Mouse (Mus musculus) heart, postnatal 0 days (tissue): ENCODE results near the gene Nim1k. TPM values are rescaled to one million over a fixed set of nuclear protein-coding genes. Genes with fewer than 3 reads are reported as not detected.

Source experiments
- ATAC-seq: fragments of 200-750 bp; cut with Nextera tagmentation; 2 replicates; pipeline ENCODE4 v1.8.0; 2017; ENCODE audit warnings: low read depth, moderate number of reproducible peaks, moderate library complexity; ENCODE audit not compliant: insufficient read depth
- DNase-seq: peaks from one replicate; pipeline ENCODE4 v3.0.0-alpha.2; 2016; ENCODE audit warnings: low spot score
- H3K27ac ChIP-seq: fragments of 300-500 bp; sonication (generic); 2 replicates; pipeline ENCODE4 v1.5.1; 2014; ENCODE audit warnings: low read depth, mild to moderate bottlenecking
- H3K27me3 ChIP-seq: fragments of 300-500 bp; sonication (generic); 2 replicates; pipeline ENCODE4 v1.6.1; 2014; ENCODE audit warnings: low read length, mixed read lengths; ENCODE audit not compliant: control insufficient read depth, insufficient read depth
- H3K36me3 ChIP-seq: fragments of 300-500 bp; sonication (generic); replicated peaks from 2 replicates; pipeline ENCODE4 v1.6.1; 2014; ENCODE audit warnings: low read length, mixed read lengths; ENCODE audit not compliant: control insufficient read depth, insufficient read depth
- H3K4me1 ChIP-seq: fragments of 300-500 bp; sonication (generic); 2 replicates; pipeline ENCODE4 v1.6.1; 2014; ENCODE audit warnings: antibody characterized with exemption; ENCODE audit not compliant: control insufficient read depth, insufficient read depth
- H3K4me2 ChIP-seq: fragments of 300-500 bp; sonication (generic); 2 replicates; pipeline ENCODE4 v1.6.1; 2014; ENCODE audit warnings: low read depth, mild to moderate bottlenecking, low read length, moderate library complexity
- H3K4me3 ChIP-seq: fragments of 300-500 bp; sonication (generic); 2 replicates; pipeline ENCODE4 v1.5.1; 2014; ENCODE audit warnings: low read depth, low read length
- H3K9ac ChIP-seq: fragments of 300-500 bp; sonication (generic); replicated peaks from 2 replicates; pipeline ENCODE4 v1.6.1; 2014; ENCODE audit warnings: low read depth, low read length, mixed read lengths
- H3K9me3 ChIP-seq: fragments of 300-500 bp; sonication (generic); replicated peaks from 2 replicates; pipeline ENCODE4 v1.6.1; 2016; ENCODE audit warnings: low read length; ENCODE audit not compliant: control insufficient read depth
- CTCF ChIP-seq: IDR thresholded peaks from 2 replicates; pipeline ENCODE4 v1.5.1; 2016; ENCODE audit warnings: antibody characterized with exemption, control low read depth, low read depth
- EP300 ChIP-seq: IDR thresholded peaks from 2 replicates; pipeline ENCODE4 v1.6.1; 2016; ENCODE audit warnings: antibody characterized with exemption, low read depth
- WGBS: fragments of 180-500 bp; shearing (Covaris S2); extraction: QIAGEN DNeasy Blood & Tissue Kit; methylation state at CpG from one replicate; pipeline ENCODE4 v1.1.7; 2014; 5-methylcytosine and 5-hydroxymethylcytosine counted together
- polyA plus RNA-seq: library from polyadenylated mRNA; unstranded; fragments of >200 nt; fragmentation: Nextera tagmentation; extraction: Ambion mirVana; gene quantifications from 2 replicates; pipeline ENCODE4 v1.2.1, GENCODE M21; 2015
- total RNA-seq: library from RNA; depleted of rRNA; stranded (reverse); fragments of >200 nt; gene quantifications from 2 replicates; pipeline ENCODE4 v1.2.3, GENCODE M21; 2014; ENCODE audit warnings: low replicate concordance

The Nim1k gene
- total and polyA plus RNA-seq, 2 experiments from 2014 or later, result 0.67 to 1.5 TPM

- ATAC-seq, result peak; percentile 42
- peak overlapping the region; percentile 57 for H3K4me3 ChIP-seq
- H3K9me3 ChIP-seq, result no peaks in the 10 kb centered on the region
- H3K27me3 ChIP-seq, result no peaks in the 10 kb centered on the region
- 2% methylated on average over 16 of the region's 16 CpGs for WGBS
- no peaks in the 10 kb centered on the region for H3K36me3 ChIP-seq
- no peak for DNase-seq
- H3K9ac ChIP-seq, result peak overlapping the region; percentile 59
- H3K4me2 ChIP-seq, result peak overlapping the region; percentile 93
- H3K27ac ChIP-seq, result peak overlapping the region; percentile 66; the same call in 1 of the 2 replicates
- 0 out of 2 replicates have a peak, but pooled peaks cover 5% of the 10 kb centered on the region for H3K4me1 ChIP-seq
- TF ChIP-seq CTCF, result no peak
- no peak for TF ChIP-seq EP300
Measured at GRCm38 (mm10) chr13:119755141-119755547, 538 bp downstream of the Nim1k start.

- ATAC-seq (no peak), DNase-seq (no peak)
- Histone ChIP-seq H3K9ac (no peak overlapping the region), H3K4me2 (peak overlapping the region; percentile 93), H3K27me3 (no peaks in the 10 kb centered on the region), H3K36me3 (no peaks in the 10 kb centered on the region), H3K9me3 (no peaks in the 10 kb centered on the region), H3K27ac (no peak overlapping the region; the same call in 1 of the 2 replicates), H3K4me3 (peak overlapping the region; percentile 57; the same call in 1 of the 2 replicates), H3K4me1 (0 out of 2 replicates have a peak, but pooled peaks cover 5% of the 10 kb centered on the region)
- WGBS, result 36% methylated on average over 3 of the region's 3 CpGs
- TF ChIP-seq EP300 (no peak), CTCF (no peak)
Measured at GRCm38 (mm10) chr13:119754635-119755020, 1.1 kb downstream of the Nim1k start.

- Histone ChIP-seq H3K9ac (no peak overlapping the region), H3K27ac (no peak overlapping the region), H3K4me2 (no peak overlapping the region), H3K36me3 (no peaks in the 10 kb centered on the region), H3K9me3 (no peaks in the 10 kb centered on the region), H3K27me3 (no peaks in the 10 kb centered on the region), H3K4me3 (no peak overlapping the region), H3K4me1 (0 out of 2 replicates have a peak, but pooled peaks cover 5% of the 10 kb centered on the region)
- WGBS, result 74% methylated on average over 9 of the region's 9 CpGs
- TF ChIP-seq CTCF, result no peak
- no peak for TF ChIP-seq EP300
- ATAC-seq, result no peak
- no peak for DNase-seq
Measured at GRCm38 (mm10) chr13:119753859-119754634, 1.6 kb downstream of the Nim1k start.

GRCm38 (mm10) chr13:119746930-119747329, 8.8 kb downstream of the Nim1k start:
- Histone ChIP-seq H3K9me3 (no peaks in the 10 kb centered on the region), H3K27ac (no peak overlapping the region), H3K36me3 (no peaks in the 10 kb centered on the region), H3K4me1 (no peaks in the 10 kb centered on the region), H3K4me3 (no peak overlapping the region), H3K27me3 (no peaks in the 10 kb centered on the region), H3K9ac (no peak overlapping the region), H3K4me2 (no peak overlapping the region)
- WGBS, result 69% methylated on average over 4 of the region's 4 CpGs
- no peak for ATAC-seq
- no peak for DNase-seq
- TF ChIP-seq CTCF (no peak), EP300 (no peak)

GRCm38 (mm10) chr13:119743470-119743869, 12.2 kb downstream of the Nim1k start:
- H3K4me2 ChIP-seq, result no peak overlapping the region
- DNase-seq (no peak), ATAC-seq (no peak)
- no peak overlapping the region for H3K27ac ChIP-seq
- TF ChIP-seq CTCF, result no peak
- no peak for TF ChIP-seq EP300
- no peaks in the 10 kb centered on the region for H3K36me3 ChIP-seq
- no peaks in the 10 kb centered on the region for H3K9me3 ChIP-seq
- no peaks in the 10 kb centered on the region for H3K4me1 ChIP-seq
- H3K27me3 ChIP-seq, result no peaks in the 10 kb centered on the region
- H3K4me3 ChIP-seq, result no peak overlapping the region
- H3K9ac ChIP-seq, result no peak overlapping the region
- WGBS, result 73% methylated on average over 3 of the region's 3 CpGs
